Mouse (Mus musculus) gastrocnemius, adult 18-20 months (tissue): ENCODE data around the gene F11r. TPM values are rescaled to one million over a fixed set of nuclear protein-coding genes. Genes with fewer than 3 reads are reported as not detected.

Experiments
- total RNA-seq, 2 experiments: library from RNA; stranded (reverse); gene quantifications; 2 replicates each; pipeline ENCODE4 v1.2.3; 2021

F11r gene
- total RNA-seq, 2 experiments from 2014 or later, result 3.7 to 7.0 TPM

Other genes starting within 250 kb of the F11r start
- 100 to 1,000 TPM in 1 of 2 experiments, 10 to 100 TPM in 1; 36.1 to 133 TPM for gene Pcp4l1, start 241.3 kb upstream of the F11r start, total RNA-seq
- not detected for gene Nr1i3, start 223.6 kb upstream of the F11r start, total RNA-seq
- gene Tomm40l, start 215.0 kb upstream of the F11r start, total RNA-seq, result 10 to 100 TPM; 47.6 to 51.7 TPM
- 1 to 10 TPM in 1 of 2 experiments, not detected in 1; 7.5 TPM for gene Apoa2, start 212.5 kb upstream of the F11r start, total RNA-seq
- gene Fcer1g, start 203.2 kb upstream of the F11r start, total RNA-seq, result 1 to 10 TPM; 2.2 to 4.9 TPM
- under 1 TPM; 0.48 to 0.90 TPM for gene Adamts4, start 187.1 kb upstream of the F11r start, total RNA-seq
- 100 to 1,000 TPM; 804 to 821 TPM for gene Ndufs2, start 186.1 kb upstream of the F11r start, total RNA-seq
- 10 to 100 TPM; 12.0 to 13.0 TPM for gene B4galt3, start 167.2 kb upstream of the F11r start, total RNA-seq
- 1 to 10 TPM; 7.8 to 7.9 TPM for gene Ppox, start 156.3 kb upstream of the F11r start, total RNA-seq
- gene Usp21, start 149.5 kb upstream of the F11r start, total RNA-seq, result 10 to 100 TPM; 15.1 to 19.3 TPM
- 10 to 100 TPM; 85.7 to 96.8 TPM for gene Ufc1, start 142.5 kb upstream of the F11r start, total RNA-seq
- gene Dedd, start 108.4 kb upstream of the F11r start, total RNA-seq, result 10 to 100 TPM; 28.1 to 35.8 TPM
- gene Nit1, start 91.9 kb upstream of the F11r start, total RNA-seq, result 10 to 100 TPM; 26.0 to 28.9 TPM
- 100 to 1,000 TPM; 110 to 128 TPM for gene Pfdn2, start 91.9 kb upstream of the F11r start, total RNA-seq
- gene Klhdc9, start 76.7 kb upstream of the F11r start, total RNA-seq, result not detected
- gene Nectin4, start 67.4 kb upstream of the F11r start, total RNA-seq, result not detected
- gene Arhgap30, start 48.6 kb upstream of the F11r start, total RNA-seq, result under 1 TPM; 0.53 to 0.90 TPM
- gene Usf1, start 26.2 kb upstream of the F11r start, total RNA-seq, result 10 to 100 TPM; 24.7 to 26.1 TPM
- under 1 TPM; 0.48 to 0.93 TPM for gene Tstd1, start 18.7 kb upstream of the F11r start, total RNA-seq
- gene Alyref2, start 65.9 kb downstream of the F11r start, total RNA-seq, result 1 to 10 TPM; 1.3 to 1.4 TPM
- gene Itln1, start 97.8 kb downstream of the F11r start, total RNA-seq, result not detected
- gene Cd244a, start 121.7 kb downstream of the F11r start, total RNA-seq, result under 1 TPM in 1 of 2 experiments, not detected in 1; 0.09 TPM
- under 1 TPM in 1 of 2 experiments, not detected in 1; 0.14 TPM for gene Ly9, start 169.9 kb downstream of the F11r start, total RNA-seq
- gene Slamf7, start 215.5 kb downstream of the F11r start, total RNA-seq, result not detected
- gene Cd48, start 244.5 kb downstream of the F11r start, total RNA-seq, result under 1 TPM; 0.46 to 0.69 TPM